Mouse (Mus musculus) 3134 (cell line): ENCODE results near the gene H2afx.
"Not testable (repeated sequence)": the region's sequence is repeated elsewhere in the genome, so short reads cannot be mapped to it uniquely, and the experiment has no call there.

Experiments
- DNase-seq: peaks from one replicate; pipeline ENCODE4 v3.0.0-alpha.2; 2011; ENCODE audit warnings: low spot score; ENCODE audit not compliant: insufficient read length; ENCODE audit errors: extremely low read depth

The H2afx gene

GRCm38 (mm10) chr9:44334396-44335330 lies at the start of gene H2afx:
TSS of gene H2afx (plus strand) at chr9:44334694.
- peak; percentile 100 for DNase-seq

DNA sequence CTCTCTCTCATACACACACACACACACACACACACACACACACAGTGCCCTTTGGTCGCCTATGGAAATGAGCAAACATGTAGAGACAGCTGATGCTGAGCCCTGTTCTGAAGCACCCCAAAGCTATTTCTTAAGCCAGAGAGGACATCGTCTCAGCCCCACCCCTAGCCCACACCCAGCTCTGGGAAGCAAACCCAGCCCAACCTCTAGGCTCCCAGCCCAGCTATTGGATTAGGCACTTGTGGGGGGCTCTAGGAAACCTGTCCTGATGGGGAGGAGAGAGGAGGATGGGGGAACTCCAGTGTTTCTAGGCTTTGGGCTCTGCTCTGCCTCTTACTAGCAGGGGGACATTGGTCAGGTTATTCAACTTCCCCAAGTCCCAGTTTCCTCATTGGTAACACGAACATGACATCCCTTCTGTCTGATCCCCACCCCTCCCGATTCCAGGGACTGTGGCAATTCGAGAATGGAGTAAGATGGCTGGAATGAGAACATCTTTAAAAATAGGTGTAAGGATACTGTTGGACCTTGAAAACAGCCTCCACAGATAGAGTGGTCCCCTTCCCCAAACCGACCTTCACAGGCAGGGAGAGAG lies 48.1 kb upstream of the H2afx start:
- DNase-seq: no peak

GRCm38 (mm10) chr9:44287003-44287400 lies 47.5 kb upstream of the H2afx start:
- DNase-seq: no peak

DNA sequence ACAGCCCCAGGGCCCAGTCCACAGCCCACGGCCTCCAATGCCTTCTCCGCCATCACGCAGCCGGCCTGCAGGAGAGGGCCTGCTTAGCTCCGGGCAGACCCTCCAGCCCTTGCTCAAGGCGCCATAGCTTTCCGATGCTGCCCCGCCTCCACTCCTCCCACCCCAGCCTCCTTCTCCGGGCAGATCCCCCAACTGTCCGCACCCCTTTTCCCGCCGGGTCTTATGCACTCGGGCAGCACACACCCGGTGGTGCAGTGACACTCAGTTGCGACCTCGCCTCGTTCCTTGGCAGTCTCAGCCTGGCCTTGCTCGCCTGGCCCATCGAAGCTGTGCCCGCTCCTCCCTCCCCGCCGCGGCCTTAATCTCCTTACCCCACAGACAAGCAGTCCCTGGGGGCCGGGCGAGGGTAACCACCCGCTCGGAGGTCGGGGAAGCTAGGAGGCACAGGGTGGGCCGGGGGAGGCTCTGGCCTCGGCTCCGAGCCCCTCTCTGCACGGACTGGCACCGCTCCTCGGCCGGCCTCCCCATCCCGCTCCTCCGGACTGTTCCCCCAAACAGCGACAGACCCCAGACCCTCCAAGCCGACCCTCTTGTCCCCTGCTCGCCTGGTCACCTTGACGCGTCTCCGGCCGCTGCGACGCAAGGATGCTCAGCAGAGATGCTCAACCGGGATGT lies 47.0 kb upstream of the H2afx start:
- no peak for DNase-seq

- no peak for DNase-seq
Measured at GRCm38 (mm10) chr9:44288076-44288958, 46.2 kb upstream of the H2afx start, which contains the start of gene Abcg4. TSS of gene Abcg4 (minus strand) at chr9:44288615.

DNA sequence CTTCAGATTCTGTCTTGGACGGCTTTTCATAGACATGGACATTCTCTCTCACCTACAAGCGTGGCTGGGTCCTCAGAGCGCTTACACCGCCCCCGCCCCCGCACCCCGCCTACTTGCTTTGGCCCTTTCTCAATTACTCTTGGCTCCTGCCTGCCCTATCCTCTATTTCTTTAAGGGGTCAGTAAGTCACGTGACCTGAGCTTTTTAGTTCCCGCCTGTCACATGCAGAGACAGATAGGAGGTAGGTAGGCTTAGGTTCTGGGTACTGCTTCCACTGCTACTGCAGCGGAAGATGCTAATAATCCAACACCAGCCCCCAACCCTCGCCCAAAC lies 45.6 kb upstream of the H2afx start:
- DNase-seq: no peak

DNA sequence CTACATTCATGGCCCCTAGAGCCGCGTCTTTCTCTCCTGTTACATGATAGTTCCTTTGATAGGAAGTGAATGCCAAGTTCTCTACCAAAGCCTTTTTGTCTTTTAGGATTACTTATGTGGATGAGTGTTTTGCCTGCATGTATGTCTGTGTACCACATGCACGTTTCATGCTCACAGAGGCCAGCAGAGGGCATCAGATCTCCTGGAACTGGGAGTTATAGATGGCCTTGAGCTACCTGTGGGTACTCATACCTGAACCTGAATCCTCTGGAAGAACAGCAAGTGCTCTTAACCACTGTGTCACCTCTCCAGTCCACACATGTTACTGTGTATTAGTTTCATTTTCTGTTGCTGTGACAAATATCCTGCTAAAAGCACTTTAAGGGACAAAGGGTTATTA lies 42.0 kb upstream of the H2afx start:
- no peak for DNase-seq

GRCm38 (mm10) chr9:44300001-44300400 lies 34.5 kb upstream of the H2afx start:
- DNase-seq: not testable (repeated sequence)

GRCm38 (mm10) chr9:44305466-44306079 lies 28.9 kb upstream of the H2afx start, which contains the start of gene Hinfp:
TSS of gene Hinfp (minus strand) at chr9:44305671.
- peak; percentile 98 for DNase-seq

- DNase-seq: no peak
Measured at GRCm38 (mm10) chr9:44306532-44306931, 28.0 kb upstream of the H2afx start.

DNA sequence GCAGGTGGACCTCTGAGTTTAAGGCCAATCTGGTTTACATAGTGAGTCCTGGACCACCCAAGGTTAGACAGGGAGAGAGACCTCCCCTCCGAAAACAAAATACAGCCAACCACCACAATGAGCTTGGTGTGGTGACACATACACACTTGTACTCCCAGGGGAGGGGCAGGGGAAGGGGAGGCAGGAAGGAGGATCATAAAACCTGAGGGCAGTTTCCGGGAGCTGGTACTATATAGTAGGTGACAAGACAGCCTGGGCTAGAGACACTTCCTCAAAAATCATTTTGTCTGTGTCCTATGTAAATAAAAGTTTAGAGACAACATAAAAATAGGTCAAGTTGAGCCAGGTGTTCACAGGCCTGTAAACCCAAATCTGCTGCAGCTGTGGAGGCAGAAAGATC lies 27.2 kb upstream of the H2afx start:
- no peak for DNase-seq

DNA sequence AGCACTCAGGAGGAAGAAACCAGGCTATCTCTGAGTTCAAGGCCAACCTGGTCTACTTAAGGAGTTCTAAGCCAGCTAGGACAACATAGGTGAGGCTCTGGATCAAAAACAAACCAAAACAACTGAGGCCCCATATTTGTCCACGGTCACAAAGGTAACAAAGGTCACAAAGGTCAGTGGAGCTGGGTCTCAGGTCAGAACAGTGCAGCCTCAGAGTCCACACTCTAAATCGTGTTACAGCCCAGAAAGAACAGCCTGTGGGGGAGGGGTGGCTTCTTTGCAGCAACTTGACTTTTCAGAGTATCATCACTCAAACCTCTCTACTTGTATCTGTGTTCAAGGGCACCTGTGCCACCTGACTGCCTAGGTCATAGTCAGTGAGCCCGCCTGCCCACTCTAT lies 24.7 kb upstream of the H2afx start:
- DNase-seq: no peak

- DNase-seq: no peak
Measured at GRCm38 (mm10) chr9:44310750-44311135, 23.8 kb upstream of the H2afx start.

- no peak for DNase-seq
Measured at GRCm38 (mm10) chr9:44311136-44312134, 23.1 kb upstream of the H2afx start.

- DNase-seq: no peak
Measured at GRCm38 (mm10) chr9:44313476-44314256, 20.8 kb upstream of the H2afx start.

DNA sequence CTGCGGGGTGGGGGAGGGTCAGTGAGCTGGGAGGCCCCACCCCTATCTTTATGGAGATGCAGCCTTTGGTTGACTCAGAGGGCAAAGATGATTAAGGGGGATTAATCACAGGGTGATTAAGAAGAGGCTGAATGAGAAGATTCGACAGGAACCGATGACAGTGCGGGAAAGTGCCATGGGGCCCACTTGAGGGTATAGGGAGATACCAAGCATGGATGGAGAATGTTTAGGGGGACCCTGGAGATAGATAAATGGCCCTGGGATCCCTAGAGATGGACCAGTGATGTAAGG lies 20.3 kb upstream of the H2afx start:
- no peak for DNase-seq

GRCm38 (mm10) chr9:44314910-44315309 lies 19.6 kb upstream of the H2afx start:
- no peak for DNase-seq

GRCm38 (mm10) chr9:44317452-44317851 lies 17.0 kb upstream of the H2afx start:
- no peak for DNase-seq
